Mouse (Mus musculus) megakaryocyte, embryonic 14.5 days (primary cell): Measurements from ENCODE around the gene L2hgdh.

ENCODE experiments used
- FLI1 ChIP-seq: IDR thresholded peaks from 2 replicates; pipeline ENCODE4 v1.6.1; 2012; ENCODE audit warnings: low read length, inconsistent platforms, mixed read lengths
- GATA1 ChIP-seq: IDR thresholded peaks from 3 replicates; pipeline ENCODE4 v1.6.1; 2012; ENCODE audit warnings: mixed read lengths, low read length, inconsistent platforms, borderline replicate concordance

- TF ChIP-seq GATA1, result no peak
- TF ChIP-seq FLI1, result no peak
Observed at GRCm38 (mm10) chr12:69733923-69734322, 9.2 kb upstream of the L2hgdh start.
